Mouse (Mus musculus): Measurements from ENCODE around the gene Agpat3.
"Not testable (repeated sequence)": the region's sequence is repeated elsewhere in the genome, so short reads cannot be mapped to it uniquely, and the experiment has no call there.

Gene Agpat3

GRCm38 (mm10) chr10:78360290-78360711 lies 8.0 kb upstream of the Agpat3 start:
- no peak for DNase-seq

GRCm38 (mm10) chr10:78358999-78359398 lies 6.7 kb upstream of the Agpat3 start:
- DNase-seq, result not testable (repeated sequence)

GRCm38 (mm10) chr10:78358266-78358665 lies 6.0 kb upstream of the Agpat3 start:
- no peak for DNase-seq

- DNase-seq, result no peak
Measured at GRCm38 (mm10) chr10:78357742-78358141, 5.5 kb upstream of the Agpat3 start.

- no peak for DNase-seq
Measured at GRCm38 (mm10) chr10:78355931-78356593, 3.8 kb upstream of the Agpat3 start.

- DNase-seq, result no peak
Measured at GRCm38 (mm10) chr10:78353196-78353595, 907 bp upstream of the Agpat3 start.

GRCm38 (mm10) chr10:78352666-78353030 lies 359 bp upstream of the Agpat3 start:
- DNase-seq, result no peak

- DNase-seq, result no peak
Measured at GRCm38 (mm10) chr10:78351564-78351886, 764 bp downstream of the Agpat3 start.

GRCm38 (mm10) chr10:78350796-78351556 lies 1.3 kb downstream of the Agpat3 start:
- DNase-seq, result no peak

- DNase-seq, result no peak
Measured at GRCm38 (mm10) chr10:78349464-78350165, 2.7 kb downstream of the Agpat3 start.

- DNase-seq, result no peak
Measured at GRCm38 (mm10) chr10:78348211-78348610, 4.1 kb downstream of the Agpat3 start.

- no peak for DNase-seq
Measured at GRCm38 (mm10) chr10:78347486-78347885, 4.8 kb downstream of the Agpat3 start.

- DNase-seq, result peak; percentile 13
Measured at GRCm38 (mm10) chr10:78345466-78345865, 6.8 kb downstream of the Agpat3 start.

GRCm38 (mm10) chr10:78342091-78342490 lies 10.2 kb downstream of the Agpat3 start:
- DNase-seq, result no peak

GRCm38 (mm10) chr10:78338180-78338579 lies 14.1 kb downstream of the Agpat3 start:
- no peak for DNase-seq

GRCm38 (mm10) chr10:78334923-78335561 lies 17.2 kb downstream of the Agpat3 start:
- no peak for DNase-seq

GRCm38 (mm10) chr10:78331577-78331976 lies 20.7 kb downstream of the Agpat3 start:
- no peak for DNase-seq

GRCm38 (mm10) chr10:78329305-78329704 lies 23.0 kb downstream of the Agpat3 start:
- DNase-seq, result no peak

- no peak for DNase-seq
Measured at GRCm38 (mm10) chr10:78328011-78328575, 24.2 kb downstream of the Agpat3 start.

GRCm38 (mm10) chr10:78325916-78326647 lies 26.2 kb downstream of the Agpat3 start:
- DNase-seq, result no peak

- no peak for DNase-seq
Measured at GRCm38 (mm10) chr10:78324556-78325164, 27.6 kb downstream of the Agpat3 start.

All from thymus, postnatal 14 days (tissue).